Mouse (Mus musculus): Measurements from ENCODE around the gene Kif5a. TPM values are rescaled to one million over a fixed set of nuclear protein-coding genes. Genes with fewer than 3 reads are reported as not detected.

Kif5a gene
- total and polyA plus RNA-seq, 3 experiments, result 0.14 to 2.1 TPM; not detected in 1

- TF ChIP-seq SMC3 (IDR thresholded peaks at IDR 0.05; ENCODE audit: low read depth, low read length) (no peak), TBP (conservative IDR thresholded peaks at IDR 0.05; ENCODE audit: low read depth, low read length) (no peak), ZMIZ1 (IDR thresholded peaks at IDR 0.05; ENCODE audit: low read depth, low read length) (no peak), CHD2 (IDR thresholded peaks at IDR 0.05; ENCODE audit: low read length) (no peak), ZC3H11A (IDR thresholded peaks at IDR 0.05; ENCODE audit: low read depth, low read length) (no peak)
- H3K27me3 ChIP-seq (replicated peaks), result no peaks in the 10 kb centered on the region
- H3K4me2 ChIP-seq (ENCODE audit: insufficient read depth, low read depth, poor library complexity, severe bottlenecking), result no peak overlapping the region
- no peak overlapping the region for H3K9ac ChIP-seq (ENCODE audit: insufficient read depth, low read depth)
- H3K27ac ChIP-seq (ENCODE audit: insufficient read depth, low read depth), result no peak overlapping the region
- no peak for DNase-seq (ENCODE audit: extremely low read depth)
- dilution Hi-C loops (cut with MboI; ENCODE audit: extremely low pct_ligation_motif_present, extremely low pct_unique_long_range_greater_than_20kb, low sequenced_read_pairs), result no loop called here
- peaks cover 25% of the 10 kb centered on the region for H3K79me2 ChIP-seq (replicated peaks; ENCODE audit: control insufficient read depth, extremely low read depth, insufficient read depth, poor library complexity, severe bottlenecking)
- peaks cover 16 to 24% of the 10 kb centered on the region in 2 experiments for H3K4me1 ChIP-seq (ENCODE audit: control insufficient read depth in 1 of 2, insufficient read depth in 2 of 2)
- in situ Hi-C loops (cut with MboI; ENCODE audit: low pct_ligation_motif_present, low pct_unique_long_range_greater_than_20kb, low sequenced_read_pairs), result no loop called here
- no peak overlapping the region for H3K4me3 ChIP-seq (replicated peaks in 1 of 3; ENCODE audit: low read depth in 2 of 3, low read length in 2 of 3, poor library complexity in 1 of 3)
- no peaks in the 10 kb centered on the region for H3K9me3 ChIP-seq (replicated peaks; ENCODE audit: low read length)
- H3K36me3 ChIP-seq (replicated peaks in 1 of 2; ENCODE audit: control insufficient read depth in 1 of 2, insufficient read depth in 1 of 2, low read length in 1 of 2), result peaks cover 53 to 62% of the 10 kb centered on the region in 2 experiments
Measured at GRCm38 (mm10) chr10:127286730-127287129, 23.6 kb upstream of the Kif5a start.

- H3K4me2 ChIP-seq (ENCODE audit: insufficient read depth, low read depth, poor library complexity, severe bottlenecking), result no peak overlapping the region
- TF ChIP-seq SMC3 (IDR thresholded peaks at IDR 0.05; ENCODE audit: low read depth, low read length), result no peak
- no peak for TF ChIP-seq EP300 (IDR thresholded peaks at IDR 0.05; ENCODE audit: low read length)
- no peak for TF ChIP-seq CTCF (conservative IDR thresholded peaks at IDR 0.05 in 1 of 2, IDR thresholded peaks at IDR 0.05 in 1 of 2; ENCODE audit: low read depth in 2 of 2, low read length in 2 of 2)
- TF ChIP-seq USF2 (conservative IDR thresholded peaks at IDR 0.05; ENCODE audit: low read depth, low read length), result no peak
- no peak for TF ChIP-seq GABPA (IDR thresholded peaks at IDR 0.05; ENCODE audit: insufficient replicate concordance, low read depth, low read length)
- TF ChIP-seq USF1 (IDR thresholded peaks at IDR 0.05; ENCODE audit: low read depth, low read length), result no peak
- TF ChIP-seq MEF2A (IDR thresholded peaks at IDR 0.05; ENCODE audit: borderline replicate concordance, low read depth, low read length), result no peak
- TF ChIP-seq POLR2A (IDR thresholded peaks at IDR 0.05; ENCODE audit: low read depth, low read length), result no peak
- no peak for TF ChIP-seq UBTF (IDR thresholded peaks at IDR 0.05; ENCODE audit: low read depth, low read length)
- TF ChIP-seq MYC (IDR thresholded peaks at IDR 0.05; ENCODE audit: low read depth, low read length), result no peak
- no peak for TF ChIP-seq IRF4 (IDR thresholded peaks at IDR 0.05; ENCODE audit: low read depth, low read length)
- no peak for TF ChIP-seq JUND (conservative IDR thresholded peaks at IDR 0.05; ENCODE audit: low read depth, low read length)
- TF ChIP-seq NELFE (IDR thresholded peaks at IDR 0.05; ENCODE audit: low read depth, low read length), result no peak
- TF ChIP-seq PAX5 (IDR thresholded peaks at IDR 0.05; ENCODE audit: low read length), result no peak
- in situ Hi-C loops (cut with MboI; ENCODE audit: low pct_ligation_motif_present, low pct_unique_long_range_greater_than_20kb, low sequenced_read_pairs) (no loop called here), dilution Hi-C loops (cut with MboI; ENCODE audit: extremely low pct_ligation_motif_present, extremely low pct_unique_long_range_greater_than_20kb, low sequenced_read_pairs) (no loop called here)
- no peak overlapping the region for H3K27ac ChIP-seq (ENCODE audit: insufficient read depth, low read depth)
- no peak overlapping the region for H3K4me3 ChIP-seq (replicated peaks in 1 of 3; ENCODE audit: low read depth in 2 of 3, low read length in 2 of 3, poor library complexity in 1 of 3)
- no peaks in the 10 kb centered on the region for H3K27me3 ChIP-seq (replicated peaks)
- peaks cover 20% of the 10 kb centered on the region for H3K79me2 ChIP-seq (replicated peaks; ENCODE audit: control insufficient read depth, extremely low read depth, insufficient read depth, poor library complexity, severe bottlenecking)
- peaks cover 16 to 24% of the 10 kb centered on the region in 2 experiments for H3K4me1 ChIP-seq (ENCODE audit: control insufficient read depth in 1 of 2, insufficient read depth in 2 of 2)
- DNase-seq (ENCODE audit: extremely low read depth), result no peak
- no peaks in the 10 kb centered on the region for H3K9me3 ChIP-seq (replicated peaks; ENCODE audit: low read length)
- H3K36me3 ChIP-seq (replicated peaks in 1 of 2; ENCODE audit: control insufficient read depth in 1 of 2, insufficient read depth in 1 of 2, low read length in 1 of 2), result peaks cover 59 to 65% of the 10 kb centered on the region in 2 experiments
- H3K9ac ChIP-seq (ENCODE audit: insufficient read depth, low read depth), result no peak overlapping the region
Measured at GRCm38 (mm10) chr10:127286194-127286593, 23.0 kb upstream of the Kif5a start.
